Mouse (Mus musculus): ENCODE data around the gene Flvcr2. TPM values are rescaled to one million over a fixed set of nuclear protein-coding genes. Genes with fewer than 3 reads are reported as not detected.

The Flvcr2 gene
- polyA plus RNA-seq, 1 experiment from 2014 or later = 0.77 TPM

DNA sequence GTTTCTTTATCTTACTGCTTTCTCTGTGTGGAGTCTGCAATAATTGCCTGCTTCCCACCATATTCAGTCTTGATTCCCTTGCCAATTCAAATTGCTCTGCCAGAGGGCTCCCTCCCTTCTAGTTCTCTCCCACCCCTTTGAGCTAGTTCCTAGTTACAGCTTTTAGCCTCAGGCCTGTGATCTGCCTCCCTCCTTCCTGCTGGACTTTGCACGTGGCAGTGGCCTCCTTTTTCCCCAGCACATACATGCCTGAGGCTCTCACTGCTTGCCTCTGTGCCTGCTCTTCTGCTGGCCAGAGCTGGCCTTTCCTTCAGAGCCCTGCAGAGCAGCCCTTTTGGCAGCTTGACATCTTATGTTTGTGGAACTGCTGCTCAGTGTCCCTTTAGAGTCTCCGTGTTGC, 116.2 kb downstream of the Flvcr2 start:
- no peaks in the 10 kb centered on the region for H3K36me3 ChIP-seq (ENCODE audit: control insufficient read depth, insufficient read depth, low read length)
- no peak for ATAC-seq (ENCODE audit: insufficient number of reproducible peaks, insufficient read depth, low FRiP score, low read depth)
- no peaks in the 10 kb centered on the region for H3K9me3 ChIP-seq (ENCODE audit: control insufficient read depth, low read depth, low read length)
- H3K27me3 ChIP-seq (ENCODE audit: control insufficient read depth, insufficient read depth, low read length) = no peaks in the 10 kb centered on the region
- H3K4me1 ChIP-seq (ENCODE audit: control insufficient read depth, insufficient read depth, low read length) = no peaks in the 10 kb centered on the region
- WGBS = 23% methylated on average over 2 of the region's 2 CpGs
- H3K9ac ChIP-seq (replicated peaks; ENCODE audit: low read depth, low read length) = no peak overlapping the region
- H3K27ac ChIP-seq (ENCODE audit: low read length) = no peak overlapping the region; the same call in 1 of the 2 replicates
- no peak overlapping the region for H3K4me2 ChIP-seq (replicated peaks; ENCODE audit: low read depth, low read length)
- no peak overlapping the region for H3K4me3 ChIP-seq (ENCODE audit: low read depth, low read length)

Small RNA genes lying within 50 kb of the gene (microRNA-seq; reads per million reads assigned to microRNA genes)
- not detected for gene Gm47285

Other genes with a start within 250 kb of the Flvcr2 start
- 0.98 and 1.4 TPM in 2 replicates for gene Jdp2, start 147.5 kb upstream of the Flvcr2 start, polyA plus RNA-seq (2014; fragmentation: Nextera tagmentation; extraction: Ambion mirVana)
- 2.6 and 4.3 TPM in 2 replicates for gene Batf, start 59.9 kb upstream of the Flvcr2 start, polyA plus RNA-seq (2014; fragmentation: Nextera tagmentation; extraction: Ambion mirVana)
- gene Erg28, start 78.0 kb downstream of the Flvcr2 start, polyA plus RNA-seq (2014; fragmentation: Nextera tagmentation; extraction: Ambion mirVana) = 112 and 130 TPM in 2 replicates
- gene Ttll5, start 78.1 kb downstream of the Flvcr2 start, polyA plus RNA-seq (2014; fragmentation: Nextera tagmentation; extraction: Ambion mirVana) = 17.7 and 17.8 TPM in 2 replicates

Measured in stomach, embryonic 14.5 days (tissue).